ENCODE assay signal across 8 mouse cellular contexts in the genomic region with DNA sequence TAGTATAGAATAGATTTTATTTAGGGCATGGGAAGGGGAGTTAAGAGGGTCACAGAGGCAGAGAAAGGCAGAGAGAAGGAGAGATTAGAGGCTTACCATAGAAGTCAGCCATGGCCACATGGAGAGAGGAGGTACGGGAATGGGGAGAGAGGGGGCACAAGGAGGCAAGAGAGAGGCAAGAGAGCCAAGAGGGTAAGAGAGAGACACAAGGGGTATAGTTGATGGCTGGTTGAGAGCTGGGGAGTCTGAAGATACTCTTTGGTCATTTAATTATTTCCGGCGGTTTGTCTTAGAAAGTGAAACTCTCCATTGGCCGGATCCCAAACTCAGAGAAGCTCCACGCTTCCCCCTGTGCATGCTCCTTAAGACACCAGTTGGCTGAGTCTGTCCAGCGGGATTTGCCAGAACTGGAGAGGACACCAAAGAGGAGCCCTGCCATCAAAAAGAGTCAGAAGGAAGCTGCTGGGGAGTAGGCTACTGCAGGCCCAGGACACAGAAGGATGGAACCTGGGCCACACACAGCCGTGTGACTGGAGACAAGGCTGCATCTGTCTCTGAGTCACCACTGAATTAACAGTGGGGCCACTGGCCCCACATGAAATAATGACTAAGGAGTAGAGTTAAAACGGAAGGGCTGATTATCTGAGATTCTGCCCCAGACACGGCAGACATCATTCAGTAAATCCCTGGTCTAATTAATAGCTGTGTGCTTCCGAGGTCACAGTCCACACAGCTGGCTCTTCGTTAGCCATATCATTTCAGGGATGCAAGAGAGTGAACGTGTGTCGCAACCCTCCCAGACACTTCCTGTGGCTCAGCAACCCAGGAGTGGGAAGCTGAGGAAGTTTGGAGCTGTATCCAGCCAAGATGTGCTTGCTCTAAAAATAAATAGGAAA. TPM values are rescaled to one million over a fixed set of nuclear protein-coding genes. Genes with fewer than 3 reads are reported as not detected.
A peak's percentile ranks its signal among the peaks of the same experiment; 100 is the strongest.
DNase-seq lines count a peak whose midpoint lies in the region; ATAC-seq lines count a peak whose summit lies in the region.

No protein-coding gene starts in this region.

- ATAC-seq in forebrain, embryonic 16.5 days, result no peak
- 0 out of 2 replicates have a peak, but pooled peaks have one; percentile 29 for ATAC-seq in common myeloid progenitor, adult 5-6 weeks (replicated peaks; ENCODE audit: low read depth, poor library complexity, severe bottlenecking)
- ATAC-seq in intestine, embryonic 15.5 days, result peak; percentile 78

- no peaks in the 10 kb centered on the region for H3K9me3 ChIP-seq in forebrain, embryonic 10.5 days
- no peaks in the 10 kb centered on the region for H3K9me3 ChIP-seq in forebrain, embryonic 16.5 days (ENCODE audit: control insufficient read depth, low read length)
- H3K9me3 ChIP-seq in intestine, embryonic 15.5 days, result no peaks in the 10 kb centered on the region

- no peaks in the 10 kb centered on the region; the same call in 1 of the 2 replicates for H3K27me3 ChIP-seq in forebrain, embryonic 10.5 days (ENCODE audit: poor library complexity, severe bottlenecking)
- no peaks in the 10 kb centered on the region for H3K27me3 ChIP-seq in forebrain, embryonic 16.5 days (replicated peaks; ENCODE audit: control insufficient read depth, insufficient read depth, low read length)
- H3K27me3 ChIP-seq in intestine, embryonic 15.5 days (replicated peaks), result no peaks in the 10 kb centered on the region

- H3K4me1 ChIP-seq in forebrain, embryonic 10.5 days, result peaks cover 28% of the 10 kb centered on the region
- H3K4me1 ChIP-seq in forebrain, embryonic 16.5 days (replicated peaks; ENCODE audit: control insufficient read depth, insufficient read depth, low read length), result peaks cover 19% of the 10 kb centered on the region
- peaks cover 7% of the 10 kb centered on the region for H3K4me1 ChIP-seq in intestine, embryonic 15.5 days (replicated peaks)

- 48% methylated on average over 13 of the region's 13 CpGs for WGBS in forebrain, embryonic 10.5 days
- WGBS in forebrain, embryonic 16.5 days, result 28% methylated on average over 13 of the region's 13 CpGs
- 44% methylated on average over 13 of the region's 13 CpGs for WGBS in intestine, embryonic 15.5 days

- peak overlapping the region; percentile 68; the same call in 1 of the 2 replicates for H3K27ac ChIP-seq in forebrain, embryonic 10.5 days
- H3K27ac ChIP-seq in forebrain, embryonic 16.5 days (ENCODE audit: low read length), result no peak overlapping the region
- H3K27ac ChIP-seq in intestine, embryonic 15.5 days, result peak overlapping the region; percentile 68

- no peaks in the 10 kb centered on the region for H3K36me3 ChIP-seq in forebrain, embryonic 10.5 days (replicated peaks)
- H3K36me3 ChIP-seq in forebrain, embryonic 16.5 days (ENCODE audit: control insufficient read depth, insufficient read depth), result no peaks in the 10 kb centered on the region
- no peaks in the 10 kb centered on the region for H3K36me3 ChIP-seq in intestine, embryonic 15.5 days

- H3K4me2 ChIP-seq in forebrain, embryonic 16.5 days (ENCODE audit: low read length), result no peak overlapping the region
- peak overlapping the region; percentile 17; the same call in 1 of the 2 replicates for H3K4me2 ChIP-seq in intestine, embryonic 15.5 days (replicated peaks)

- no peak overlapping the region for H3K9ac ChIP-seq in forebrain, embryonic 16.5 days (replicated peaks; ENCODE audit: low read depth, low read length)
- H3K9ac ChIP-seq in intestine, embryonic 15.5 days, result no peak overlapping the region

- H3K4me3 ChIP-seq in forebrain, embryonic 10.5 days, result no peak overlapping the region
- no peak overlapping the region for H3K4me3 ChIP-seq in forebrain, embryonic 16.5 days (replicated peaks; ENCODE audit: low read length)
- no peak overlapping the region for H3K4me3 ChIP-seq in intestine, embryonic 15.5 days (replicated peaks)

- intact Hi-C loops in left cerebral cortex, postnatal 14 days (cut with DNase I), result no loop called here

- DNase-seq in forebrain, embryonic 10.5 days (ENCODE audit: extremely low spot score, low spot score), result no peak
- DNase-seq in lung, postnatal 36 days, result peak; percentile 59
- DNase-seq in frontal cortex, adult 2 months (ENCODE audit: extremely low spot score in 1 of 2, low spot score in 1 of 2), result no peak
- DNase-seq in left cerebral cortex, postnatal 14 days (ENCODE audit: low spot score in 2 of 2), result no peak
- DNase-seq in thymus, postnatal 36 days, result no peak

RNA-seq across cellular contexts. Expression of a gene that starts 24.2 kb away (rescaled TPM):
- 0.11 and 0.15 TPM in 2 replicates for polyA plus RNA-seq in forebrain, embryonic 10.5 days (2016; fragmentation: Nextera tagmentation; extraction: Ambion mirVana)
- 0.09 and 0.21 TPM in 2 replicates for polyA plus RNA-seq in forebrain, embryonic 16.5 days (2015; fragmentation: Nextera tagmentation; extraction: Ambion mirVana)
- total RNA-seq in common myeloid progenitor, adult 5-6 weeks (2017), result not detected in 2 replicates
- 0.49 and 0.72 TPM in 2 replicates for polyA plus RNA-seq in intestine, embryonic 15.5 days (2015; fragmentation: Nextera tagmentation; extraction: Ambion mirVana)
- 0.44 and 0.67 TPM in 2 replicates for polyA plus RNA-seq in frontal cortex, adult 2 months (2012; rRNA removed)
- total RNA-seq in left cerebral cortex, postnatal 14 days (2021), result 1 to 10 TPM in 1 of 2 experiments, under 1 TPM in 1; 0.76 to 1.8 TPM
